Mouse (Mus musculus) erythroblast, embryonic 14.5 days (primary cell): ENCODE data around the gene Cisd1.

Experiments used
- GATA1 ChIP-seq: IDR thresholded peaks from 2 replicates; pipeline ENCODE4 v1.6.1; 2012; ENCODE audit warnings: low read length, inconsistent platforms, mixed read lengths
- TAL1 ChIP-seq: IDR thresholded peaks from 3 replicates; pipeline ENCODE4 v1.6.1; 2012; ENCODE audit warnings: low read length, inconsistent platforms, mixed read lengths

DNA sequence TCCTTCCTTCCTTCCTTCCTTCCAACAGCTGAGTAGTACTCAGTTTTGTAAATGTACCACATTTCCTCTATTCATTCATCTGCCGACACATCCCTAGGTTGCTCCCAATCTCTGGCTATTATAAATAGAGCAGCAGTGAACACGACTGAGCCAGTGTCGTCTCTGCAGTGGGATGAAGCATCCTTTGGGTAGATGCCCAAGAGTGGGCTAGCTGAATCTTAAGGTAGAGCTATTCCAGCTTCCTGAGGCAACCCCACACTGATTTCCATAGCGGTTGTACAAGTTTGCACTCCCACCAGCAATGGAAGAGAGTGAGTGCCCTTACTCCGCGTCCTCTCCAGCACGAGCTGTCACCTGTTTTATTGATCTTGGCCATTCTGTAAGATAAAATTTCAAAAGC is 35.7 kb upstream of the Cisd1 start:
- TF ChIP-seq GATA1 (no peak), TAL1 (no peak)
